Comparison of ENCODE assay signal across 10 mouse cellular contexts in genomic region chr10:6597256-6597655, GRCm38 (mm10).
"Had no signal": no experiment of that assay in that cellular context is flagged by ENCODE, and none has a peak within 500 bp of the region (broad histone marks: within the 10 kb centered on the region; RNA-seq: fewer than 3 reads in every experiment).

No protein-coding gene starts in this region.

- DNase-seq: liver, postnatal 0 days; lung, adult 2 months; lung, postnatal 14 days; lung, postnatal 36 days; thymus, adult 18-20 months; thymus, postnatal 14 days; thymus, postnatal 36 days had no signal

- ATAC-seq: liver, postnatal 0 days; lung, postnatal 0 days; midbrain, embryonic 13.5 days; midbrain, embryonic 15.5 days had no signal
